Mouse (Mus musculus): ENCODE data around the gene Sema4a. TPM values are rescaled to one million over a fixed set of nuclear protein-coding genes. Genes with fewer than 3 reads are reported as not detected.

Gene Sema4a
- total RNA-seq (2021) = 1 to 10 TPM; 1.2 to 1.8 TPM
- long read RNA-seq, experiment 1 = 0 reads
- long read RNA-seq, experiment 2, partial matches to known transcripts = 0 of 1 reads
- long read RNA-seq, experiment 2, other reads (novel, unspliced or antisense) = 0 of 1 reads

DNA sequence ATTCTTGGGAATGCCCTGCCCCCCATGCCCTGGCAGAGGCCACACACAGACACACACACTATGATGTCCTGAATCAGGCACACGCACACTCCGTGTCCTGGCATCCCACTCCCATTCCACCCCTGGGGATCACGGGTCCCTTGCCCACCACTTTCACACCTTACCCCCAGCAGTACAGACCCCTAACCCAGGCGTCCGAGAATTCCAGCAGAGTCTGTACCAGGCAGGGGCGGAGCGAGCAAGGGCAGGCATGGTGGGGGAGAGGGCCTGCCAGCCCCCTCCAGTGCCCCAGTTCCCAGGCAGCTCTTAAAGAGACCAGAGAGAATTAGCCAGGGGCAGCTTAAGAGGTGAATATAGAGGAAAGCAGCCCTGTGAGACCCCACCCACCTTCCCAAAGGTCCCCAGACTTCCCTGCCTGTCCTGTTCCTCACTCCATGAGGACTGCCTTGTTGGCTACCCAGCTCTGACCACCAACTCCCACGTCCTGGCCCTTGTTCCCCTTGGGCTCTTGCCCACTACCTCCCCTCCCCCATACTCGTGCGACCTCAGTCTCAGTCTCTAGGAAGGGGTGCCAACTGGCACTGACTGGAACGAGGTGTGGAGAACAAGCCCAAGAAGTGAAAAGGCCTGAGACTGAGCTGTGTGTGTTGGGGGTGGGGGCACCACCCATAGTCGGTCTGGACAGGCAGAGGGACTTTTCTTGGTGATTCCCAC is at the start of gene Sema4a:
Gene Sema4a (minus strand): TSS at position 200 of the 714 bp plus-strand sequence.
- no peak for DNase-seq
- H3K27ac ChIP-seq = no peak within 1 kb of the TSS; the same call in 1 of the 2 replicates
- intact Hi-C loops (cut with DNase I) = no loop called here
- no peak within 1 kb of the TSS for H3K4me3 ChIP-seq
- TF ChIP-seq CTCF (IDR thresholded peaks at IDR 0.05) = no peak

DNA sequence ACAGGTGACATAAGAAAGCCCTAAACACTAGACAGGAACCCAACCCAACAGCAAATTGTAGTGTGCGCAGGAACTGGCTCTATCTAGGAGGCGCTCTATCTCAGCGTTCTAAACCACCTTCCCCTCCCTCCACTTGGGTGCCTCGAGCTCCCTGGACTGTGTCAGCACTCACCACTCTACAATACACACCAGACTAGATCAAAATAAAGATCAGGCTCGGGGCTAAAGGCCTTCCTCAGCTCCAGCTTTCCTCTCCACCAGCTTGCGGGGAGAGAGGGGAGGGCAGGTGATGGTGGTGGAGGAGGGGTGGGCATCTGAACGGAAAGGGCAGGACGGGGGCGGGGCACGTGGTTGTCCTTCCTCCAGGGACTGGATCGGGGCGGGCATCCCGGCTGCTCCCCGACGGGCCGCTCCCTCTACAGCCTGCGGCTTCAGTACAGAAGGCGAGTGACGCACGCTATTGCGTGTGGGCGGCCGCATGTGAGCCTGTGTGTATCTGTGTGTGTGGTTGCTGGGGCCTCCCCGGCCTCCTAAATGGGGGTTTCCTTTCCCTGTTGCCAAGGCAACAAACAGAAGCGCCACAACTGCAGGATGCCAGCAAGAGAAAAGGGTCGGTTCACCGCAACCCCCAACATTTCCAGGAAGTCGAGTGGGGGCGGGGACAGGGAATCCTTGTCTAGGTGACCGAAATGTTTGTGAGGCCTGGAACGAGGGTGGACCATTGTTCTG is 48.9 kb upstream of the Sema4a start, which contains the start of gene Lmna:
Gene Lmna (minus strand): TSS at position 265 of the 729 bp plus-strand sequence.
- DNase-seq = peak; percentile 96
- TF ChIP-seq CTCF (IDR thresholded peaks at IDR 0.05) = peak; percentile 51
- H3K4me3 ChIP-seq = peak within 1 kb of the TSS; percentile 75
- intact Hi-C loops (cut with DNase I) = no loop called here
- H3K27ac ChIP-seq = peak within 1 kb of the TSS; percentile 93

DNA sequence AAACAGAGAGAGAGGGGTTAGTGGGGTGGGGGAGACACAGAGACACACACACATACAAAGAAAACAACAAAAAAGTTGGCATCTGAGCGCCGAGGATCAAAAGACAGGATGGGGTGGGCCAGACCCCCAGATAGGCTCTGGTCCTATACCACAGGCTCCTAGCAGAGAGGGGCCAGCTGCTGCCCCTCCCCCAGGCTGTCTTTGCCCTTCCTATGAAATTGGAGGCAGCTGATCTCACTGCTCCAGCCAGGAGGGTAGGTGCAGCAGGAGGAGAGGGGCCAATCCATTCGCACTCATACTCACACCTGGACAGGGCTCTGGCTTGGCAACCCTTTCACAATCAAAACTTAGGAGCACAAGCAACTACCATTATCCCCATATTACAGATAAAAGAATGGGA is 48.3 kb upstream of the Sema4a start:
- no peak for DNase-seq
- intact Hi-C loops (cut with DNase I) = no loop called here
- no peak for TF ChIP-seq CTCF (IDR thresholded peaks at IDR 0.05)
- Histone ChIP-seq H3K27ac (peak overlapping the region; percentile 93), H3K4me3 (peak overlapping the region; percentile 75)

DNA sequence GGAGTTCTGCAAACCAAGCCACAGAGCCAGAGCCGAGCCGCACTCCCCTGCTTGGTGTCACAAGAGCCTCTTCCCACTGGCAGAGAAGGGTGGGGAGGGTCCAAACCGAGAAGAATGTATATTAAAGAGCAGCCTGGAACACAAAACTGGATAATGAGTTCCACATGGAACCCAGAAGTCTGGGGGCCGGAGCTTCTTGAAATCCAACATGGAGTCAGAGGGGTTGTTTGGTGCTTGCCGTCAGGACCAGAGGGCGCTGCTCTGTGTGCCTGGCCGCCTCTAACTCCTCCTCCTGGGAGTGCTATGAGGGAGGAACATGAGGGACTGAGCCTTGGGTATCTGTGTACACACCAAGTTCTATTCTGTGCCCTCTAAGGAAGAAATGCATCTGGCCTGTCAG is 44.8 kb upstream of the Sema4a start:
- Histone ChIP-seq H3K4me3 (no peak overlapping the region), H3K27ac (0 out of 2 replicates have a peak overlapping the region, but pooled peaks have one; percentile 9)
- intact Hi-C loops (cut with DNase I) = no loop called here
- DNase-seq = no peak
- no peak for TF ChIP-seq CTCF (IDR thresholded peaks at IDR 0.05)

GRCm38 (mm10) chr3:88505081-88505480 is 44.1 kb upstream of the Sema4a start:
- TF ChIP-seq CTCF (IDR thresholded peaks at IDR 0.05) = no peak
- DNase-seq = no peak
- intact Hi-C loops (cut with DNase I) = no loop called here
- H3K27ac ChIP-seq = peak overlapping the region; percentile 20
- H3K4me3 ChIP-seq = no peak overlapping the region

- H3K27ac ChIP-seq = peak overlapping the region; percentile 98
- no peak for TF ChIP-seq CTCF (IDR thresholded peaks at IDR 0.05)
Observed at GRCm38 (mm10) chr3:88503881-88504746, 43.1 kb upstream of the Sema4a start.

GRCm38 (mm10) chr3:88503505-88503863 is 42.5 kb upstream of the Sema4a start:
- Histone ChIP-seq H3K4me3 (peak overlapping the region; percentile 86), H3K27ac (peak overlapping the region; percentile 98)
- peak; percentile 63 for DNase-seq
- no peak for TF ChIP-seq CTCF (IDR thresholded peaks at IDR 0.05)
- intact Hi-C loops (cut with DNase I) = loop anchor here (2.0 kb wide), 1 partner anchor 15 kb away; no protein-coding TSS in a partner anchor

More at GRCm38 (mm10) chr3:88503881-88504746, 43.1 kb upstream of the Sema4a start:
- peak overlapping the region; percentile 86 for H3K4me3 ChIP-seq
- intact Hi-C loops (cut with DNase I) = loop anchor here (2.0 kb wide), 1 partner anchor 15 kb away; no protein-coding TSS in a partner anchor
- DNase-seq = no peak

GRCm38 (mm10) chr3:88502641-88503504 is 41.9 kb upstream of the Sema4a start:
- TF ChIP-seq CTCF (IDR thresholded peaks at IDR 0.05) = no peak
- peak; percentile 97 for DNase-seq
- peak overlapping the region; percentile 98 for H3K27ac ChIP-seq
- H3K4me3 ChIP-seq = peak overlapping the region; percentile 86
- intact Hi-C loops (cut with DNase I) = loop anchor here (2.0 kb wide), 1 partner anchor 14 kb away; no protein-coding TSS in a partner anchor

- DNase-seq = peak; percentile 56
- peak overlapping the region; percentile 98 for H3K27ac ChIP-seq
- intact Hi-C loops (cut with DNase I) = loop anchor here (2.0 kb wide), 1 partner anchor 13 kb away; no protein-coding TSS in a partner anchor
- no peak for TF ChIP-seq CTCF (IDR thresholded peaks at IDR 0.05)
- peak overlapping the region; percentile 86 for H3K4me3 ChIP-seq
Observed at GRCm38 (mm10) chr3:88502031-88502571, 41.1 kb upstream of the Sema4a start.

- no peak for TF ChIP-seq CTCF (IDR thresholded peaks at IDR 0.05)
- DNase-seq = no peak
- Histone ChIP-seq H3K4me3 (peak overlapping the region; percentile 86), H3K27ac (peak overlapping the region; percentile 98)
- intact Hi-C loops (cut with DNase I) = loop anchor here (2.0 kb wide), 1 partner anchor 13 kb away; no protein-coding TSS in a partner anchor
Observed at GRCm38 (mm10) chr3:88501366-88502030, 40.5 kb upstream of the Sema4a start.
